Mouse (Mus musculus): ENCODE data around the gene Sytl3. TPM values are rescaled to one million over a fixed set of nuclear protein-coding genes. Genes with fewer than 3 reads are reported as not detected.

Sytl3 gene
- polyA plus RNA-seq, 1 experiment, result 0.45 TPM

DNA sequence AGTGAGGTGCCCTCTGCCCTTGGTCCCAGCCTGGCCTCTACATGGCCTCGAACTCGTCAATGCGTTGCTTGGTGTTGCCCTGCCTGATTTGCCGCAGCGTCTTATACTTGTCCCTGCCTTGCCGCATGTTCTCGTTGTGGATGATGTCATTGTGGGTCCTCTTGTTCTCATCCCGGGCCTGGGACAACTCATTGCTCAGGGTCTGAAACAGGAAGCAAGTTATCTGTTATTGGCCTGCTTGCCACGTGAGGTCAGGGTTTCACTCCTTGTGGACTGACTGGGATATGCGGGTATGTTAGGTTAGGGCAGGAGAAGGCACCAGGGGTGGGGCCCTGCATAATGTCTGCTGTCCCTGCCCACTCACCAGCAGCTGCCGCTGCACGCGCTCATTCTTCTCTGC is 80.4 kb downstream of the Sytl3 start:
- no peaks in the 10 kb centered on the region for H3K27me3 ChIP-seq (ENCODE audit: control insufficient read depth, insufficient read depth, low read length, poor library complexity, severe bottlenecking)
- H3K36me3 ChIP-seq (ENCODE audit: control insufficient read depth, insufficient read depth, low read length, poor library complexity, severe bottlenecking), result peaks cover 69% of the 10 kb centered on the region
- TF ChIP-seq EP300 (IDR thresholded peaks at IDR 0.05; ENCODE audit: insufficient read depth, low read depth, low read length) (0 out of 2 replicates have a peak, but pooled peaks have one; percentile 26), CTCF (IDR thresholded peaks at IDR 0.05; ENCODE audit: low read depth, low read length) (no peak), POLR2A (IDR thresholded peaks at IDR 0.05; ENCODE audit: insufficient read depth, low read length) (no peak)
- peaks cover 78% of the 10 kb centered on the region for H3K9me3 ChIP-seq (replicated peaks; ENCODE audit: control insufficient read depth, insufficient read depth, low read length, poor library complexity, severe bottlenecking)
- no peak overlapping the region for H3K27ac ChIP-seq (ENCODE audit: insufficient read depth, low read length)
- no peak overlapping the region for H3K4me3 ChIP-seq (ENCODE audit: low read depth, low read length)
- no peaks in the 10 kb centered on the region for H3K4me1 ChIP-seq (ENCODE audit: control insufficient read depth, insufficient read depth, low read length)
- H3K9ac ChIP-seq (ENCODE audit: low read depth, poor library complexity, severe bottlenecking), result no peak overlapping the region

DNA sequence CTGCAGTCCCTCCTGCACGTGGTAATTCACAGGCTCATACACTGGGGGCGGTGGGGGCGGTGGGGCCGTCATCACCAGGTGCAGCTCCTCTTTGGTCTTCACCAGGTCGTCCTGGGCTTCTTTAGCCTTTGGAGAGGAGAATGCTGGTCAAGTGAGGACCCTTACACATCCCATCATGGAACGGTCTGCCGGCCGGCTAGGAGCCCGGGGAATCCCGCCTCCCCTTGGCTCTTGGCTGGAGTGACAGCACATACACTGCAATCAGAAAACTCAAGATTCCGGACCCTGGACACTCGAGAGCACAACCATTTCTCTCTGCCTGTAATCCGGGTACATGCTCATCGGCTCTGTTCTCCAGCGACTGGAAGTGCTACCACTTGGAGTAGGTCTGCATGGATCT is 80.9 kb downstream of the Sytl3 start:
- Histone ChIP-seq H3K4me3 (ENCODE audit: low read depth, low read length) (no peak overlapping the region), H3K27me3 (ENCODE audit: control insufficient read depth, insufficient read depth, low read length, poor library complexity, severe bottlenecking) (no peaks in the 10 kb centered on the region), H3K4me1 (ENCODE audit: control insufficient read depth, insufficient read depth, low read length) (no peaks in the 10 kb centered on the region), H3K9me3 (replicated peaks; ENCODE audit: control insufficient read depth, insufficient read depth, low read length, poor library complexity, severe bottlenecking) (peaks cover 82% of the 10 kb centered on the region), H3K9ac (ENCODE audit: low read depth, poor library complexity, severe bottlenecking) (no peak overlapping the region), H3K27ac (ENCODE audit: insufficient read depth, low read length) (no peak overlapping the region), H3K36me3 (ENCODE audit: control insufficient read depth, insufficient read depth, low read length, poor library complexity, severe bottlenecking) (peaks cover 74% of the 10 kb centered on the region)
- TF ChIP-seq EP300 (IDR thresholded peaks at IDR 0.05; ENCODE audit: insufficient read depth, low read depth, low read length) (no peak), POLR2A (IDR thresholded peaks at IDR 0.05; ENCODE audit: insufficient read depth, low read length) (no peak), CTCF (IDR thresholded peaks at IDR 0.05; ENCODE audit: low read depth, low read length) (no peak)

DNA sequence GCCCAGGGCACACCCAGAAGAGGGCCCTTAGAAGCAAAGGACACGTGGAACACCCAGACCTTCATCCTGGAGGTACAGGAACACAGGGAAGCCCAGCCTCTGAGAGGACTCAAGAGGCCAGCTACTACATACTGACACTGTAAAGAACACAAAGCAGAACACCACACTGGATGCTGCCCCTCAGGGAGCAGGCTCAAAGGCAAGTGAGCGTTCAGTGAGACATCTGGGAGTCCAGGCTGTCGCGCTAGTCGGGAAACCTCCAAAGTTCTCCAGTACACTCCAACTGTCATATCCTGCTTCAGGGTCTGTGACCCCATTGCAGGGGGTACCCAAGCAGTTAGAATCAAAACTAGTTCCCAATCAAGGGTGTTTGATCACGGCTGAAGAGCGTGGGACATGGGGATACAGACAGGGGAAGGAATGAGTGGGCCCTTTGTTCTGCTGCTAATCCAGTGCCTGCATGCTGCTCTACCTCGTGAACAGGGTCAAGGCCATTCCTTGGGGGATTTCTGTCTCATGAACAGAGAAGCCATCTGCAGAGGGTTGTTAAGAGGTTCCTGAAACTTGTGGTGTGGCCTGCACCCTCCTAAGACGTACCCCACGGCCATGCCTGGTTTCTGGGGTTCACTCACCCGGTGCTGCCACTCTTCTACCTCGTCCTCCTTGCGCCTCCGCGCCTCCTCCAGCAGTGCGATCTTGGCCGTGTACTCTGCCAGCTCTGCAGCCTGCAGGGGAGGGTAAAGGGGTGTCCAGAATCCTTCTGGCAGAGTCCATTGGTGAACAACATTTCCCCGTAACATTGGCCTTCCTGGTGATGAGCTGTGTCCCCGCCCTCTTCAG is 81.7 kb downstream of the Sytl3 start:
- Histone ChIP-seq H3K27me3 (ENCODE audit: control insufficient read depth, insufficient read depth, low read length, poor library complexity, severe bottlenecking) (no peaks in the 10 kb centered on the region), H3K9me3 (replicated peaks; ENCODE audit: control insufficient read depth, insufficient read depth, low read length, poor library complexity, severe bottlenecking) (peaks cover 90% of the 10 kb centered on the region), H3K4me3 (ENCODE audit: low read depth, low read length) (no peak overlapping the region), H3K36me3 (ENCODE audit: control insufficient read depth, insufficient read depth, low read length, poor library complexity, severe bottlenecking) (peaks cover 78% of the 10 kb centered on the region), H3K9ac (ENCODE audit: low read depth, poor library complexity, severe bottlenecking) (no peak overlapping the region), H3K27ac (ENCODE audit: insufficient read depth, low read length) (no peak overlapping the region), H3K4me1 (ENCODE audit: control insufficient read depth, insufficient read depth, low read length) (no peaks in the 10 kb centered on the region)
- TF ChIP-seq POLR2A (IDR thresholded peaks at IDR 0.05; ENCODE audit: insufficient read depth, low read length) (no peak), CTCF (IDR thresholded peaks at IDR 0.05; ENCODE audit: low read depth, low read length) (no peak), EP300 (IDR thresholded peaks at IDR 0.05; ENCODE audit: insufficient read depth, low read depth, low read length) (no peak)

- no peak overlapping the region for H3K9ac ChIP-seq (ENCODE audit: low read depth, poor library complexity, severe bottlenecking)
- H3K9me3 ChIP-seq (replicated peaks; ENCODE audit: control insufficient read depth, insufficient read depth, low read length, poor library complexity, severe bottlenecking), result peaks cover 97% of the 10 kb centered on the region
- no peak overlapping the region for H3K27ac ChIP-seq (ENCODE audit: insufficient read depth, low read length)
- no peak for TF ChIP-seq POLR2A (IDR thresholded peaks at IDR 0.05; ENCODE audit: insufficient read depth, low read length)
- TF ChIP-seq EP300 (IDR thresholded peaks at IDR 0.05; ENCODE audit: insufficient read depth, low read depth, low read length), result no peak
- no peak for TF ChIP-seq CTCF (IDR thresholded peaks at IDR 0.05; ENCODE audit: low read depth, low read length)
- no peaks in the 10 kb centered on the region for H3K4me1 ChIP-seq (ENCODE audit: control insufficient read depth, insufficient read depth, low read length)
- H3K4me3 ChIP-seq (ENCODE audit: low read depth, low read length), result no peak overlapping the region
- H3K27me3 ChIP-seq (ENCODE audit: control insufficient read depth, insufficient read depth, low read length, poor library complexity, severe bottlenecking), result no peaks in the 10 kb centered on the region
- H3K36me3 ChIP-seq (ENCODE audit: control insufficient read depth, insufficient read depth, low read length, poor library complexity, severe bottlenecking), result peaks cover 85% of the 10 kb centered on the region
Measured at GRCm38 (mm10) chr17:6741271-6741670, 82.4 kb downstream of the Sytl3 start.

DNA sequence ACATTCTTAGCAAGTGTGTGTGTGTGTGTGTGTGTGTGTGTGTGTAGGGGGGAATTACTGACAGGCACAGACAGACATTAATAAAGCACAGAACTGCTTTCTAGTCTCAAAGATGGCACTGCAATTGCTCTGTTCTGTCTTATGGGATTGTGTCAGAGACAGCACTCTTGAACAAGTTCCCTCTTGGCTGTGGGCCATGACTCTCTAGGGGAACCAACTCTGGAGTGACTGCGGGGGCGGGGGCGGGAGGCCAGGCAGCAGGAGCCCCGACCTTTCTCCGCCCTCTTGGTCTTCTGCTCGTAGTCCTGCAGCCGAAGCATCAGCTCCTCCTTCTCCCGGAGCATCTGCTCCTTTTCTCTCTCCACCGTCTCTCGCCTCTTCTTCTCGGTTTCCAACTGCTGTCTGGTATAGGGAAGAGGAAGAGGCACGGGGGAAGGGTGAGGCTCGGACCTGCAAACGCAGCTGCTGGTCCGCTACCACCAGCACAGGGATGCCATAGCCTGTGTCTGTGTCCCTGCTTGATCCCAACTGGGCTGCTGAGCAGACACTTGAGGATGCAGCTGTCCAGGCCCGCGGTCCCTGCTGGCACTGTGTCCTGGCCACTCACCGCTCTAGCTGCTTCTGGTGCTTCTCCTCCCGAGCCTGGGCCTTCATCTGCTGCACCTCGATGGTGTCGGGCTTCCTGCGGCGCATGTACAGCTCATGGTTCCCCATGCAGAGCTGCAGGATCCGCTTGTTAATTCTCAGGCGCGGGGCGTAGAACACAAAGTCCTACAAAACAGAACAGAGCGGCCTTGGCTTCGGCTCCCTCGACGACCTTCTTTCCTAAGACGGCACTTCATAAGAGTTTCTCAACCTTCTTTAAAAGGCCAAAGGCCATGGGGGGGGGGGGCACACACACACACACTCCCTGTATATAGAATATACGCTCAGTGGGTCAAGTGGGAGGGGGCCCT is 83.5 kb downstream of the Sytl3 start:
- no peak for TF ChIP-seq EP300 (IDR thresholded peaks at IDR 0.05; ENCODE audit: insufficient read depth, low read depth, low read length)
- Histone ChIP-seq H3K9me3 (replicated peaks; ENCODE audit: control insufficient read depth, insufficient read depth, low read length, poor library complexity, severe bottlenecking) (peaks cover 99% of the 10 kb centered on the region), H3K27ac (ENCODE audit: insufficient read depth, low read length) (no peak overlapping the region), H3K9ac (ENCODE audit: low read depth, poor library complexity, severe bottlenecking) (no peak overlapping the region), H3K4me1 (ENCODE audit: control insufficient read depth, insufficient read depth, low read length) (no peaks in the 10 kb centered on the region), H3K27me3 (ENCODE audit: control insufficient read depth, insufficient read depth, low read length, poor library complexity, severe bottlenecking) (no peaks in the 10 kb centered on the region), H3K36me3 (ENCODE audit: control insufficient read depth, insufficient read depth, low read length, poor library complexity, severe bottlenecking) (peaks cover 93% of the 10 kb centered on the region), H3K4me3 (ENCODE audit: low read depth, low read length) (no peak overlapping the region)

All from ES-Bruce4 (cell line).